Mouse (Mus musculus) urinary bladder, adult 18-20 months (tissue): Measurements from ENCODE around the gene Cdpf1.
"Not testable (repeated sequence)": the region's sequence is repeated elsewhere in the genome, so short reads cannot be mapped to it uniquely, and the experiment has no call there.

ENCODE experiments used
- DNase-seq, 2 experiments: peaks; one replicate each; pipeline ENCODE4 v3.0.0; 2022; ENCODE audit warnings: low spot score in 2 of 2, mixed read lengths in 2 of 2

Cdpf1 gene

GRCm38 (mm10) chr15:85808434-85808833 is 3.1 kb downstream of the Cdpf1 start:
- DNase-seq = no peak

DNA sequence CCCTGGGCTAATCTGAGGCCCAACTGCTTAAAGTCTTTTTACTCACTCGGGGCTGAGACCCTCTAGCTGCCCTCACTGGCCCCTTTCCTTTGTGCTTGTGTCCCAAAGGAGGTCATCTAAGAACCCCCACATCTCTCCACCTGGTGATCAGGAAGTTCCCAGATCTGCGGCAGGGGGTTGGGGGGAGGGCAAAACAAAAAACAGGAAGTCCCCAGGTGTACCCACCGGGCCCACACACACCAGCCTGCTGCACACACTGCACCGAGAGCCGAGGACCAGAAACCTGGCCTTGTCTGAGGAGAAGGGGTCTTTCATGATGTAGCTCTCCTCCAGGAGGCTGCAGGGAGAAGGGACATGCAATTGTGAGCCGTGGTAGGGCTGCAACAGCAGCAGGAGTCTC is 3.5 kb downstream of the Cdpf1 start:
- DNase-seq = no peak

- DNase-seq = no peak
Observed at GRCm38 (mm10) chr15:85807404-85807803, 4.1 kb downstream of the Cdpf1 start.

DNA sequence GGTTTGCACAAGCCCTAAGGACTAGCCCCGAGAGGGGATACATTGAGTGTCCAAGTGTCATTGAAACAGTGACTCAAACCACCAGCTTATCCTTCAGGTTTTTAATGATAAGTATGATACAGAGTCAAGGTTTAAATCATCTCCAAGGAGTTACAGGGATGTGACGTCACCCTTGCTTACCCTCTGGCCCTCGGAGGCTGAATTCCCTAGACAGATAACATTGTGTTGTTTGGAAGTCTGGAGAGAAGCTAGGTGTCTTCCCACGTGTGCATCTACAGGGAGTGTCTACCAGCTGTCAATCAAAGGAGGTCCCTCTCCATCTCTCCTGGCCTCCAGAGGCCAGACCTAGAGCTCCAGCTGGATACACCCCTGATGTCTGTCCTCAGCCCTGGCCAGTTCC is 4.6 kb downstream of the Cdpf1 start:
- no peak for DNase-seq

GRCm38 (mm10) chr15:85802931-85803330 is 8.6 kb downstream of the Cdpf1 start:
- no peak for DNase-seq

- DNase-seq = no peak
Observed at GRCm38 (mm10) chr15:85798676-85799075, 12.8 kb downstream of the Cdpf1 start.

DNA sequence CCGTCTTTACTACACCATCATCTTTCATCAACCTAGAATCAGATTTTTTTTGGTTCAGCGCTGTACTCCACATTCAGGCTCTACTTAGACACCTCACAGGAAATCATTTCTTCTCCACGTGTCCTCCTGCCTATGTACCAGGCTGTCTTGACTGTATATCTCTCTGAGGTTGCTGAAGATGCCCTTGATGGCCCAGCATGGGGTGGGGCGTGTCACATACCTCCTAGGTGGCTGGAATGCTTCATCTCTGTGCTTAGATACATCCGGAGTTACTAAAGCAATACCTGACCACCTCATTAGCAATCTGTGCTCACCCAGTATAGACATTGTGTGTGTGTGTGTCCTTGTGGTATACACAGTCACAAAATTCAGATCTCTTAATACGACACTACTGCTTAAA is 16.0 kb downstream of the Cdpf1 start:
- no peak for DNase-seq

- no peak for DNase-seq
Observed at GRCm38 (mm10) chr15:85792819-85793218, 18.7 kb downstream of the Cdpf1 start.

- no peak for DNase-seq
Observed at GRCm38 (mm10) chr15:85791449-85791848, 20.0 kb downstream of the Cdpf1 start.

- DNase-seq = no peak
Observed at GRCm38 (mm10) chr15:85788633-85789032, 22.9 kb downstream of the Cdpf1 start.

- DNase-seq = no peak
Observed at GRCm38 (mm10) chr15:85788051-85788450, 23.4 kb downstream of the Cdpf1 start.

GRCm38 (mm10) chr15:85787482-85787881 is 24.0 kb downstream of the Cdpf1 start:
- no peak for DNase-seq

- DNase-seq = no peak
Observed at GRCm38 (mm10) chr15:85786711-85787110, 24.8 kb downstream of the Cdpf1 start.

DNA sequence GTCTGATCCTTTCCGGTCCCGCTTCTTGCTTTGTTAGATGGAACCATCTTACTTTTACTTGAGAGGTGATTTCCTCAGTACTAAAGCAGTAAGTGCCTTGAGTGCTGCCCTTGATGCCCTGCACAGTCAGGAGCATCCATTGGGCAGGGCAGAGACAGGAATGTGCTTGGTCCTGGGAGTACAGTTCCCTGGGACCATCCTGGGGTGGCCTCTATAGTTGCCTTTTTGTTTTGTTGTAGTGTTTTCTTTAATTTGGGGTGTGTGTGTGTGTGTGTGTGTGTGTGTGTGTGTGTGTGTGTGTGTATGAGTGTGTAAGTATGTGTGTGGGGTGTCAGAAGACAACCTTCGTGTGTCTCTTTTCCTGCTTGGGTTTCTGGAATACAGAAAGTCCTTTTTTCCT is 27.2 kb downstream of the Cdpf1 start:
- no peak for DNase-seq

DNA sequence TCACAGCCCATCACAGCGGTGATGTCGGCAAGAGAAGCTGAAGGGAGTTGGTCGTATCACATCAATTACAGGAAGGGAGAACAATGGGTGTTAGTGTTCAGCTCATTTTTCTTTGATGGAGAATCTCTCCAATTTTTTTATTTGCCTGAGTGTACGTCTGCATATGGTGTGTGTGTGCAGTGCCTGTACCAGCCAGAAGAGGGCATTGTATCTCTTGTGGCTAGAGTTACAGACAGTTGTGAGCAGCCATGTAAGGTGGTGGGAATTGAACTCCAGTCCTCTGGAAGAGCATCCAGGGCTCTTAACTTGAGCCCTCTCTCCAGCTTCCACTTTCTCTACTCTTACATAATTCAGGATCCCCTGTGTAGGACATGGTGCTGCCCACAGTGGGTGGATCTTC is 28.4 kb downstream of the Cdpf1 start:
- no peak for DNase-seq

GRCm38 (mm10) chr15:85778891-85779290 is 32.6 kb downstream of the Cdpf1 start:
- DNase-seq = not testable (repeated sequence)

- DNase-seq = no peak
Observed at GRCm38 (mm10) chr15:85776771-85777170, 34.7 kb downstream of the Cdpf1 start.

GRCm38 (mm10) chr15:85776241-85776640 is 35.3 kb downstream of the Cdpf1 start:
- no peak for DNase-seq

GRCm38 (mm10) chr15:85775001-85775400 is 36.5 kb downstream of the Cdpf1 start:
- DNase-seq = no peak

DNA sequence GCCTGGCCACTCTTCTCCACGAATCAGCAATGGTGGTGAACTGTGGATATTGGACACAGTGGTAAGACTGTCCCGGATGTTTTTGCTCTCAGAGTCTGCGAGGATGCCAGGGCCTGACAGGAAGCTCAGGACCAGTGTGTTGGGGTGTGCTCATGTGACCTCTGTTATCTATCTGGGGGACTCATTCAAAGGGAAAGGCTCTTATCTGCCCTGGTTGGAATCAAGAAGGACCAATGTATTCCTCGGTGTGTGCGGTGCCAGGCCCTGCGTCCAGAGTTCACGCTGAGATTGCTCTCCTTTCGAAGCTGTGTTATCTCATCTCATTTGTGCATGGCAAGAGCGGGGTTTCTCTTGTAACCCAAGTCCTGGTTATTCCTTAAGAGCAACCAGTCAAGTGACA is 37.1 kb downstream of the Cdpf1 start:
- DNase-seq = no peak

GRCm38 (mm10) chr15:85772146-85772740 is 39.3 kb downstream of the Cdpf1 start:
- DNase-seq = no peak

DNA sequence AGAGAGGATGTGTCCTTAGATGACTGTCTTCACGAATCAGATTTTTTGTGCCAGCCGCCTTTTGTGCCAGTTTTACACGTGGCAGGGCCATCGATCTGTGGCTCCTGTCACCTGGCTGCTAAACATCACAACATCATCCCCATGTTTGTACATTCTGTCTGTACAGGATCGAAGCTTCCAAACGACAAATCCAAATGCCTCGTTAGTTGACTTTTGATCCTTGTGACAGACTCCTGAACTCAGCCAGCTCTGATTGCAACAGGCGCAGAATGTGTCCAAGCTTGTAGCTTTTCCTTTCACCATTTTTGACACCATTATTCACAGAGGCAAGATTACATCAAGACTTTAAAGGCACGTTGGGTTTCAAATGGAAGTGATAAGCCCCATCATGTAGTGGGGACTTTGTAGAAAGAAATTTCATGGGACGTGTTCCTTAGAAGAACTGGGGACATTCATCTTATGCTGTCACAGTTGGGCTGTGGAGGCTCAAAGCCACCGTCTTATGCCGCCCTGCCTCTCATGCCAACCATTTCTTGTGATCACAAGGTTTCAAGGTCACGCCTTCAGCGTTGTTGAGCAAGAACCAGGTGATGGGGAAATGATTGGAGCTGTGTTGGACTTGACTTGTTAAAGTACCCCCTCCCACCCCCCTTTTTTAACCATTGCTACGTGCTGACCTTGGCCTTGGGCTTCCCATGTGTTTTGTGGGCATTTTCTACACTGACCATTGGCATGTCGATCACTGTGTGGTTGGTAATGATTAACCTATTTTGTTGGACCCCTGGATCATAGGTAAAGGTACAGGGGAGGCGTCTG is 40.0 kb downstream of the Cdpf1 start:
- no peak for DNase-seq

DNA sequence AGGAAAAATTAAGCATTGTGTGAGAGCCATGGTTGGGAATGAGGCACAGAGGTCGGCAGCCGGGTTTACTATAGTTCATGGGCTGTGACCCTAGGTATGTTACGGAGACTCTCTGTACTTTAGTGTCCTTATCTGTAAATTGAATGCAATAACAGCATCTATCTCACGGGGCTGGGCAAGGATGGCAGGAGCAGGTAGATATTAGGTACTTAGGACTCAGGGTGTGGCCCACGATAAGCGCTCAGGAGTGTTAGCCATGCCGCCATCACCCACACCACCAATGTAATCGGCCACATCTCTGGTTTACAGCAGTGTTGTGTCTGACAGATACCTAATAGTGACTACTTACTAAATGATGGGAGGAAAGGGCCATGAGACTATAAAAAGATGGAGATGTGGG is 42.5 kb downstream of the Cdpf1 start:
- DNase-seq = no peak

DNA sequence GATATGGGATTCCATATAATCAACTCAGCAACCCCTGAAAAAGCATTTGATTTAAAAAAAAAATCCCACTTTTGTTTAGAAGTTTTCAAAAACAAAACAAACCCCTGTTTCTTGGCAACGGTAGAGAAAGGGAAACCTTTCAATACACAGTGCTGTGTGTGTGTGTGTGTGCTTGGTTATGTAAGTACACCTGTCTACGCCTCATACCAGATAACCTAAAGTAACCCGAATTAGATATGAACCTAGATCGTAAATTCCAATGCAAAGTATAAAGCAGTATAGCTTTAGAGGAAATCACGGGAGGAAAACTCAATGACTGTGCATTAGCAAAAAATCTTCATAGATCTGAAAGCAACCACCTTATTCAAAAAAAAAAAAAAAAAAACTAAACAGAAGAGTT is 44.8 kb downstream of the Cdpf1 start:
- no peak for DNase-seq
